Mouse (Mus musculus) right cerebral cortex, postnatal 10 days (tissue): ENCODE results near the gene Ndufa7.
"Not testable (repeated sequence)": the region's sequence is repeated elsewhere in the genome, so short reads cannot be mapped to it uniquely, and the experiment has no call there.

Experiments used
- DNase-seq, 2 experiments: peaks; one replicate each; pipeline ENCODE4 v3.0.0; 2021; ENCODE audit warnings: low spot score in 2 of 2

Ndufa7 gene

GRCm38 (mm10) chr17:33875797-33876196 lies 51.4 kb downstream of the Ndufa7 start:
- DNase-seq = not testable (repeated sequence)

GRCm38 (mm10) chr17:33884320-33884719 lies 59.9 kb downstream of the Ndufa7 start:
- DNase-seq = not testable (repeated sequence)

GRCm38 (mm10) chr17:33887802-33888201 lies 63.4 kb downstream of the Ndufa7 start:
- DNase-seq = not testable (repeated sequence)
